11 mouse cellular contexts compared by ENCODE assay signal in genomic region chr1:193338363-193338995, GRCm38 (mm10). TPM values are rescaled to one million over a fixed set of nuclear protein-coding genes. Genes with fewer than 3 reads are reported as not detected.
DNase-seq lines count a peak whose midpoint lies in the region; ATAC-seq and TF ChIP-seq lines count a peak whose summit lies in the region.
"Had no signal": no experiment of that assay in that cellular context is flagged by ENCODE, and none has a peak within 500 bp of the region (broad histone marks: within the 10 kb centered on the region; RNA-seq: fewer than 3 reads in every experiment).

No protein-coding gene starts in this region.

- ATAC-seq in frontal cortex, adult (ENCODE audit: low TSS enrichment): peak; percentile 87
- no peak for ATAC-seq in cerebellum, adult (ENCODE audit: insufficient number of reproducible peaks, low FRiP score, low TSS enrichment)

- no peak for DNase-seq in frontal cortex, postnatal 25 days (ENCODE audit: low spot score in 2 of 2)
- peak; percentile 86 for DNase-seq in brain, embryonic 14.5 days (ENCODE audit: low read depth)
- DNase-seq in layer of hippocampus, postnatal 10 days (ENCODE audit: low spot score in 2 of 2): peak; percentile 47 to 50
- peak; percentile 78 to 84 for DNase-seq in right cerebral cortex, adult 2 months (ENCODE audit: low spot score in 2 of 2)
- DNase-seq in gastrocnemius, postnatal 36 days: no peak
- DNase-seq in urinary bladder, adult 18-20 months (ENCODE audit: low spot score in 2 of 2): no peak
- DNase-seq: lung, embryonic 14.5 days; spleen, adult 18-20 months had no signal

- TF ChIP-seq CTCF in brain, embryonic 14.5 days (IDR thresholded peaks at IDR 0.05; ENCODE audit: borderline replicate concordance, extremely low read depth, insufficient read depth, insufficient read length): no peak

- intact Hi-C loops in gastrocnemius, postnatal 36 days (cut with DNase I): no loop called here

- TF ChIP-seq POLR2A in brain, embryonic 14.5 days (IDR thresholded peaks at IDR 0.05; ENCODE audit: borderline replicate concordance, extremely low read depth, insufficient read depth, insufficient read length, poor library complexity, severe bottlenecking): no peak

RNA-seq across cellular contexts. Expression of gene Camk1g, which starts 31.6 kb away (rescaled TPM):
- 40.8 and 47.3 TPM in 2 replicates for polyA plus RNA-seq in brain, embryonic 14.5 days (2012; rRNA removed)
- 10 to 100 TPM; 39.3 to 40.3 TPM for total RNA-seq in layer of hippocampus, postnatal 10 days (2021)
- under 1 TPM in 1 of 2 experiments, not detected in 1; 0.13 TPM for total RNA-seq in gastrocnemius, postnatal 36 days (2021)
- total RNA-seq: CH12.LX had no signal

Comparison
In these comparisons a context has a peak if more than half of its experiments do, and no peak if none do; other contexts are left out.
1. DNase-seq: peak in brain, embryonic 14.5 days (single experiment), layer of hippocampus, postnatal 10 days (2 of 2) and right cerebral cortex, adult 2 months (2 of 2); none in frontal cortex, postnatal 25 days (0 of 2), gastrocnemius, postnatal 36 days (0 of 2) and urinary bladder, adult 18-20 months (0 of 2).
2. RNA of gene Camk1g, which starts 31.6 kb away (total RNA-seq): 39.3 to 40.3 TPM in layer of hippocampus, postnatal 10 days; 0.13 TPM in gastrocnemius, postnatal 36 days; every median in the first group is over 10 times any median in the second.